Mouse (Mus musculus) ES-E14 (cell line): ENCODE measurements at regions not wholly inside any gene's neighbourhood (a gene's known extent, or its start where the extent isn't known, plus 50 kb on each side); places are given as distances from the start of the nearest gene placed in this dataset.
A peak's percentile ranks its signal among the peaks of the same experiment; 100 is the strongest.

ENCODE experiments used
- DNase-seq: peaks from one replicate; pipeline ENCODE4 v3.0.0-alpha.2; 2013; ENCODE audit warnings: low read depth, low spot score
- H3K27ac ChIP-seq: 2 replicates; pipeline ENCODE4 v1.5.1; 2012; ENCODE audit warnings: low read depth, mild to moderate bottlenecking, low read length, moderate library complexity, mixed read lengths; ENCODE audit not compliant: poor library complexity, insufficient read depth, severe bottlenecking
- H3K36me3 ChIP-seq: 2 replicates; pipeline ENCODE4 v1.6.1; 2012; ENCODE audit warnings: mild to moderate bottlenecking, low read length, moderate library complexity, mixed read lengths; ENCODE audit not compliant: control insufficient read depth, poor library complexity, insufficient read depth, severe bottlenecking
- H3K4me1 ChIP-seq, 2 experiments: fragments of 150-350 bp in 1 of 2; sonication (generic) in 1 of 2; 2 replicates each; pipeline ENCODE4 v1.6.1; 2012; ENCODE audit warnings: low read length in 2 of 2, mild to moderate bottlenecking in 1 of 2, mixed read lengths in 1 of 2; ENCODE audit not compliant: control insufficient read depth in 2 of 2, insufficient read depth in 2 of 2, poor library complexity in 1 of 2
- H3K4me3 ChIP-seq, 2 experiments: fragments of 150-350 bp in 1 of 2; sonication (generic) in 1 of 2; 2 replicates each; pipeline ENCODE4 v1.5.1; 2012; ENCODE audit warnings: low read length in 2 of 2, low read depth in 1 of 2, mild to moderate bottlenecking in 1 of 2, mixed read lengths in 1 of 2; ENCODE audit not compliant: insufficient read depth in 1 of 2, poor library complexity in 1 of 2, severe bottlenecking in 1 of 2
- H3K9ac ChIP-seq: 2 replicates; pipeline ENCODE4 v1.6.1; 2012; ENCODE audit warnings: low read depth, mild to moderate bottlenecking, low read length, mixed read lengths; ENCODE audit not compliant: poor library complexity, insufficient read depth, severe bottlenecking
- H3K9me3 ChIP-seq: fragments of 150-350 bp; sonication (generic); 2 replicates; pipeline ENCODE4 v1.6.1; 2012; ENCODE audit warnings: low read depth, mild to moderate bottlenecking, low read length; ENCODE audit not compliant: control insufficient read depth, insufficient read depth
- CHD2 ChIP-seq: IDR thresholded peaks from 2 replicates; pipeline ENCODE4 v1.6.1; 2014; ENCODE audit warnings: mild to moderate bottlenecking, low read depth, low read length, inconsistent platforms
- HCFC1 ChIP-seq: IDR thresholded peaks from 2 replicates; pipeline ENCODE4 v1.6.1; 2012; ENCODE audit warnings: low read length, inconsistent platforms, borderline replicate concordance; ENCODE audit not compliant: insufficient read depth
- MAFK ChIP-seq: IDR thresholded peaks from 2 replicates; pipeline ENCODE4 v1.6.1; 2014; ENCODE audit warnings: mild to moderate bottlenecking, low read depth, low read length, inconsistent platforms; ENCODE audit not compliant: insufficient read depth
- ZC3H11A ChIP-seq: IDR thresholded peaks from 2 replicates; pipeline ENCODE4 v1.6.1; 2012; ENCODE audit warnings: low read depth, mild to moderate bottlenecking, inconsistent platforms, low read length, borderline replicate concordance
- ZNF384 ChIP-seq: IDR thresholded peaks from 2 replicates; pipeline ENCODE4 v1.6.1; 2012; ENCODE audit warnings: low read depth, low read length, inconsistent platforms
- in situ Hi-C, 2 experiments: fragments of 600-800 bp; cut with MboI; formaldehyde crosslinking; loops; one replicate each; pipeline ENCODE4 v1.15.1; 2025; ENCODE audit warnings: low sequenced_read_pairs in 2 of 2, inconsistent platforms in 1 of 2; ENCODE audit not compliant: unreplicated experiment in 2 of 2

DNA sequence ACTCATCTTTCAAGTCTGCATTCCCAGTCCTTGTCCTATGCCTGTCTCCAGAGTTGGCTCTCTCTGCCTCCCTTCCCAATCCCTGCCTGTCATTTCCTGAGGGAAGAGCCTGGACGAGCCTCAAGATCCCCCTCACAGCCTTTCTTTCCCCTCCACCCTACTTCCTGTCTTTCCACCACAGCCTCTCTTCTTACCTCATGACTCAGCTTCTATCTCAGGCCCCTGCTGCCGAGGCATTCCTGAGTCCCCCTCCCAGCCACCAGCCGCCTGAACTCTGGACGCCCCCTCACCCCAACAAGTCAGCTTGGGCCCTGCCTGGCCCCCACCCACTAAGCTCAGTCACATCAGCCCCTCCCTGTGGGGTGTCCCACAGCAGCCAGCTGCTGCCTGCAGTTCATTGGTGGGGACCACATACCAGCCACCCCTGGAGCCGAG lies 105.8 kb downstream of the Efnb1 start:
- TF ChIP-seq ZNF384 (no peak), MAFK (no peak)
- Histone ChIP-seq H3K9me3 (no peaks in the 10 kb centered on the region), H3K9ac (no peak overlapping the region), H3K36me3 (no peaks in the 10 kb centered on the region), H3K4me3 (no peak overlapping the region), H3K27ac (no peak overlapping the region), H3K4me1 (no peaks in the 10 kb centered on the region)
- in situ Hi-C loops: no loop called here
- no peak for DNase-seq

DNA sequence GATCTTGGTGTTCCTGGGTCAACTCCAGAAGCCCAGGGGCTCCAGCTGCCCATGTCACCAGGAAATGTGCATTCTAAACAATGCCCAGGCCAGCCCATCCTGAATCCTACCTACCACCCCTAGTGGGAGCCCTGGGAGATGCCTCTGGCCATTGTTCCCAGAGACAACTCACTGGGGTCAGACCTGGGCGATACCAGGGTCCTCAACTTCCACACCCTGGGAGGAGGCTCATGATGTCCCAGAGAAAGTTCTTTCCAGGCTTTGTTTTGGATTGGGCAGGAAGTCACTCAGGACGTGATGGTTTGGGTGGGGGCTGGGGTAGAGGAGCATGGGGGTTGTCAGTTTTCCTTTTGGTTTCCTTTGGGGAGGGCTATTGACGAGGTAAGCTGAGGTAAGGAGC lies 97.1 kb downstream of the Efnb1 start:
- in situ Hi-C loops: no loop called here
- Histone ChIP-seq H3K27ac (no peak overlapping the region), H3K4me3 (no peak overlapping the region), H3K9ac (no peak overlapping the region), H3K9me3 (no peaks in the 10 kb centered on the region), H3K4me1 (peaks cover 0 to 1% of the 10 kb centered on the region in 2 experiments; a peak in 1 of 4 replicates), H3K36me3 (no peaks in the 10 kb centered on the region)
- TF ChIP-seq CHD2: no peak
- no peak for TF ChIP-seq MAFK
- no peak for TF ChIP-seq HCFC1
- no peak for TF ChIP-seq ZC3H11A
- no peak for TF ChIP-seq ZNF384
- DNase-seq: no peak

DNA sequence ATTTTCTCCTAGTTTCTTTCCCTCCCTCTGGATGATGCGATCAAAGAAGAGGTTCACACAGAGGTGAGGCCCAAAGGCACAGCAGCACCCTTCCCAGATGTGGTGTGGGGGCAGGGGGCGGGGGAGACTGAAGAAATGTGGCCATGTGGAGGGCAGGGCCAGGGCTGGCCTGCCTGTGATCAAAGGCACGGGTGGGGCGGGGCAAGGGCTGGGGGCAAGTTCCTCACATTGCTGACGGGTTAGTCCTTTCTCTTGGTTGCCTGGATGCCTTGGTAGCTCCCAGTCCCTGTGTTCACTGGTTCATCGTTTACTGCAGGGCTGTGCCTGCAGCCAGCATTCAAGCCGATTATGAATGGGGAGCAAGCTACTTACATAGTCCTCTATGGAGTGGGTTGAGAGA lies 96.4 kb downstream of the Efnb1 start:
- Histone ChIP-seq H3K4me3 (no peak overlapping the region), H3K4me1 (peaks cover 0 to 1% of the 10 kb centered on the region in 2 experiments; a peak in 1 of 4 replicates), H3K36me3 (no peaks in the 10 kb centered on the region), H3K9ac (no peak overlapping the region), H3K9me3 (no peaks in the 10 kb centered on the region), H3K27ac (no peak overlapping the region)
- in situ Hi-C loops: no loop called here
- DNase-seq: peak; percentile 22
- no peak for TF ChIP-seq CHD2
- no peak for TF ChIP-seq ZC3H11A
- no peak for TF ChIP-seq HCFC1
- TF ChIP-seq ZNF384: no peak
- TF ChIP-seq MAFK: no peak

GRCm38 (mm10) chrX:99225111-99225752 lies 89.3 kb downstream of the Efnb1 start:
- Histone ChIP-seq H3K27ac (no peak overlapping the region), H3K4me3 (no peak overlapping the region), H3K4me1 (no peaks in the 10 kb centered on the region), H3K36me3 (no peaks in the 10 kb centered on the region), H3K9me3 (no peaks in the 10 kb centered on the region), H3K9ac (no peak overlapping the region)
- no peak for DNase-seq
- in situ Hi-C loops: no loop called here
- no peak for TF ChIP-seq CHD2
- no peak for TF ChIP-seq ZC3H11A
- no peak for TF ChIP-seq ZNF384
- no peak for TF ChIP-seq MAFK
- no peak for TF ChIP-seq HCFC1

DNA sequence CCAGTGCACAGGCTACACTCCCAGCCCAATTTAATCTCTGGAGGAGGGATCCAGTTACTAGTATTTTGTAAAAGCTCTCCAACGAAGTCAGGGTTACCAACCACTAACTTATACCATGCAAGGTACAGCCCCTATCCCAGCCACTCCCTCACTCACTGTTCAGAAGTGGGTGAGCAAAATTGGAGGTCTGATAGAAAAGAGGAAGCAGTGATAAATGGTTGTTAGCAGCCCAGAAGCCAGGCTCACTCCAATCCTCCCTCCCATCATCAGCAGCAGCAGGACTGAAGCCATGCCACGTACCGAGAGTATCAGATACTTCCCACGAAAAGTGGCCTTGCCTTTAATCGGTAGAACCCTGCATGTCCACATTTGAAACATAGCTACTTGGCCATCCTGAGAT lies 86.1 kb downstream of the Efnb1 start:
- H3K4me3 ChIP-seq: no peak overlapping the region
- no peaks in the 10 kb centered on the region for H3K4me1 ChIP-seq
- H3K27ac ChIP-seq: no peak overlapping the region
- no peak overlapping the region for H3K9ac ChIP-seq
- TF ChIP-seq MAFK (no peak), CHD2 (no peak), ZNF384 (no peak), ZC3H11A (no peak), HCFC1 (no peak)
- DNase-seq: no peak
- H3K36me3 ChIP-seq: no peaks in the 10 kb centered on the region
- in situ Hi-C loops: no loop called here
- no peaks in the 10 kb centered on the region for H3K9me3 ChIP-seq
